In the genomic region with DNA sequence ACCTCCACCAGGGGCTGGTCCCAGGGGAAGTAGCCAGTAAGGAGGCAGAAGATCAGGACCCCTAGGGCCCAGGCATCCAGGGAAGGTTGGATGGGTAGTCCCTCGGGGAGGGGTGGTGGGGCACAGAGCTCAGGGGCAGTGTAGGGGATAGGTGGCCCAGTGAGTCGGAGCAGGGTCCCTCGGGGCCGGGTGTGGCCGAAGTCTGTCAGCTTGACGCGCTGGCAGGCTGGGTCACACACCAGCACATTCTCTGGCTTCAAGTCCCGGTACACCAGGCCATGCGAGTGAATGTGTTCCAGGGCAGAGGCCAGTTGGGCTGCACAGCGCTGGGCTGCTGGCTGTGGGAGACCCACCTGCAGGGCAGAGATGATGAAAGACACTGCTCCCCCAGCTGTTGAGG, we compare ENCODE assay signal across 17 mouse cellular contexts. TPM values are rescaled to one million over a fixed set of nuclear protein-coding genes. Genes with fewer than 3 reads are reported as not detected.
"Had no signal": no experiment of that assay in that cellular context is flagged by ENCODE, and none has a peak within 500 bp of the region (broad histone marks: within the 10 kb centered on the region; RNA-seq: fewer than 3 reads in every experiment).

No protein-coding gene starts in this region.

- H3K27me3 ChIP-seq: liver, embryonic 13.5 days; lung, embryonic 15.5 days; midbrain, embryonic 12.5 days had no signal

- DNase-seq: kidney, adult 11 months; kidney, adult 9 months; kidney, postnatal 10 days; liver; liver, embryonic 13.5 days; liver, postnatal 0 days; lung, postnatal 14 days; right cerebral cortex, postnatal 14 days; thymus, postnatal 36 days had no signal

- H3K36me3 ChIP-seq: liver, embryonic 13.5 days; lung, embryonic 15.5 days; midbrain, embryonic 12.5 days had no signal

- H3K4me3 ChIP-seq: liver, embryonic 13.5 days; lung, embryonic 15.5 days; megakaryocyte, embryonic 14.5 days; midbrain, embryonic 12.5 days had no signal

- ATAC-seq: liver, postnatal 0 days had no signal

- H3K4me2 ChIP-seq: liver, embryonic 13.5 days; lung, embryonic 15.5 days; midbrain, embryonic 12.5 days had no signal

- H3K27ac ChIP-seq: liver, embryonic 13.5 days; lung, embryonic 15.5 days; macrophage; midbrain, embryonic 12.5 days had no signal

- H3K4me1 ChIP-seq: liver, embryonic 13.5 days; midbrain, embryonic 12.5 days had no signal

- H3K9ac ChIP-seq: liver, embryonic 13.5 days; liver, postnatal 0 days; lung, embryonic 15.5 days; midbrain, embryonic 12.5 days had no signal

- H3K9me3 ChIP-seq: liver, embryonic 13.5 days; lung, embryonic 15.5 days; midbrain, embryonic 12.5 days had no signal

RNA-seq across cellular contexts. Expression of gene Sbk2, which starts 6.8 kb away (rescaled TPM):
- total RNA-seq: layer of hippocampus, postnatal 14 days had no signal
- polyA plus RNA-seq: liver, embryonic 13.5 days; liver, postnatal 0 days; neural tube, embryonic 14.5 days had no signal

RNA-seq across cellular contexts. Expression of gene Sbk3, which starts 13.6 kb away (rescaled TPM):
- polyA plus RNA-seq: large intestine, adult 2 months; liver, embryonic 13.5 days; liver, postnatal 0 days; macrophage; midbrain, embryonic 12.5 days; thymus, postnatal 0 days had no signal
